Mouse (Mus musculus): ENCODE results near the gene Dnajb14. TPM values are rescaled to one million over a fixed set of nuclear protein-coding genes. Genes with fewer than 3 reads are reported as not detected.
"Not testable (repeated sequence)": the region's sequence is repeated elsewhere in the genome, so short reads cannot be mapped to it uniquely, and the experiment has no call there.

The Dnajb14 gene
- total and polyA plus RNA-seq, 3 experiments = 3.3 to 22.1 (median 20.6) TPM

GRCm38 (mm10) chr3:137952914-137953880, 85.7 kb downstream of the Dnajb14 start:
- no peak for DNase-seq

DNA sequence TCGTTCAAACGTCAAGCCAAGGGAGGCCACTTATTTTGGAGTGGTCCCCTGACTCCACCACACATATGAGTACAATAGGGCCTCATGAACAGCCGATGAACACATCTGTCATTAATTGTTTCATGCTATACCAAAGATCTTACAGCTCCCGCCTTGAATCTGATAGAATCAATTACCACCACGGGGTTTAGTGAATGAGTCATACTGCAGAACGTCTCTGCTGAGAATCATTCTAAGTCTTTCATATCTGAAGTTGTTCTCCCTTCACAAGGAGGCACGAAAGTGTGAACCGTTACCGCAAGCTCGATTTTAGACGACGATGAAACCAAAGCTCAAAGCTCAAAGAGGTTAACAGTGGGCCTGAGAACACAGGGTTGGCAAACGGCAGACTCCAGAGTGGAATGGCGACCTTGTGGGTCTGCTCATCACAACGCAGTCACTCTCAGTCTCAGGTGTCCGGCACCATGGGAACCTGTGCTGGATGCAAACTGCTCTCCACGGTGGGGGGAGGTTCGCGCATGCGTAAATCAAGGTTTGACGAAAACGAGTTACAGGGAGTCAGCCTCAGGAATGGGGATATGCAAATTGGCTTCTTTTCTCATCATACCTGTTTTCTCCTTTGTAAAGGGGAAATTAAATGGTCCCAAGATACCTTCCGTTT, 86.9 kb downstream of the Dnajb14 start:
- no peak for DNase-seq

DNA sequence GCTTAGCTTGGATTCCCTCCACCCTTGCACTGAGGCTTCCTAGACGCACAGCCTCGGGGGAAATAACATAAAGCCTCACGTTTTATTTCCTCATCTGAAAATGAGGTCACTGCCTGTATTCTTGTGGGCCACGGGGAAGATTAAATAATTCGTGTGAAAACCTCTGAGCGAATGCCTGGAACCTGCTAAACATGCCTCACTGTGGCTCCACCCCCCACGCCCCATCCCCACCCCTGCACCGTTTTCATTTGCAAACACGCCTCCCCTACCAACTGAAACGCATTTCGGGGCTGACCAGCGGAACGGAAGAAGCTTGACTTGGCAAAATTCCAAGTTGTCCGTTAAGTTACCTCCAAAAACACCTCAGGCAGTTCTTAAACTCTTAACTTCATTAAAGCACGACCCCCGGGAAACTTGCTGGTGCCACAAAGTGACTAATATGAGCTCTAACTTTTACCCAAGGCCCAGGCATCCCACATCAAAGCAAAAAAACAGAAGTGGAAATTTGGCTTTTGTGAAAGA, 88.1 kb downstream of the Dnajb14 start:
- DNase-seq = no peak

DNA sequence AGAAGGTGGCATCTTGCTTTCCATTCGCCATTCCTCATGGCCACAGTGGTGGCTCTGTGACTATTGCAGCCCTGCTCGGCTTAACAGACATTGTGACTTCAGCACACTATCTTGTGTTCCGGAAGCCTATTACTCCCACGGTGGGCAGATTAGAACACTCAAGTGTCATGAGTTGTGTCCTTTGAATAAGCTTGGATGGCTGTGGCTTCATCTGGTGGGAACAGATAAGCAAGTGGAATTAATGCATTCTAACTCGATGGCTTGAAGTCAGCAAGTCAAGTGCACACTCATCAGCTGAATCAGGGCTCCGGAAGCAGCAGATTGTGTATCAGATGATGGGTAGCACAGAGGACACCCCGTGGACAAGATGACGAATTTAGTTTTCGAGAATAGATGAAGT, 90.4 kb downstream of the Dnajb14 start:
- DNase-seq = no peak

- no peak for DNase-seq
Observed at GRCm38 (mm10) chr3:137958352-137958751, 90.9 kb downstream of the Dnajb14 start.

- peak; percentile 30 for DNase-seq
Observed at GRCm38 (mm10) chr3:137959456-137959855, 92.0 kb downstream of the Dnajb14 start.

DNA sequence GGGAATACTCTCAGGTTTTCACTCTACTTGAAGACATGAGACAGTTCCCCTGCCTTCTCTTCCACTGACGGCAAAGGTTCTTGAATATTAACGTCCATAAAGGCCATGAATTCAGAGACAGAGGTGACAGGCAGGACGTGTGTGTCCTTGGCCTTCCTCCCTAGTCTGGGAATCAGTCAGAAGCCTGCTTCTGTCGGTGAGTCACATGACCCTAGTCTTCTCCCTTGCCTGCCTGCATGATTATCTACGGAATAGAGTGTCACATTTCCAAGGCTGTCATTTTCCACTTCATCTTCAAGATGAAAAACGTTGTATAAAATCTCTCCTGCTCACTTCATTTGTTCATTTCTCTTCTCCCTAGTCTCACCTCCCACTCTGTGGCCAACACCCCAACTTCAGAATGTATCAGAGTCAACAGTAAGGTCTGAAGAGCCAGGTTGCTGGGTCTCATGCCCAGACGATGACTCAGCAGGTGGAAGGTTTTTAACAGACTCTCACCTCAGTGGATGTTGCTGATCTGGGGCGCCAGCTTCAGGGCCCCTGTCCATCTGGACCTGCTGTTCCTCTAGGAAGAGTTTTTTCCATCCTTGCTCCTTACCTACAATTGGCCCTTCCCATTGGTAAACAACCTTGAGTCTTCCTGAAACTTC, 94.4 kb downstream of the Dnajb14 start:
- peak; percentile 66 for DNase-seq

- no peak for DNase-seq
Observed at GRCm38 (mm10) chr3:137963508-137963907, 96.0 kb downstream of the Dnajb14 start.

- not testable (repeated sequence) for DNase-seq
Observed at GRCm38 (mm10) chr3:137964014-137964413, 96.5 kb downstream of the Dnajb14 start.

Other genes with a start within 250 kb of the Dnajb14 start
- gene Ddit4l, start 246.1 kb upstream of the Dnajb14 start, total RNA-seq (2021) = 1 to 10 TPM in 1 of 2 experiments, under 1 TPM in 1; 0.37 to 1.3 TPM
- 0.20 and 0.27 TPM in 2 replicates for gene Ddit4l, start 246.1 kb upstream of the Dnajb14 start, polyA plus RNA-seq (2012; rRNA removed)
- gene Gm21962, start 196.2 kb upstream of the Dnajb14 start, total RNA-seq (2021) = not detected
- gene Gm21962, start 196.2 kb upstream of the Dnajb14 start, polyA plus RNA-seq (2012; rRNA removed) = not detected in 2 replicates
- 100 to 1,000 TPM; 128 to 131 TPM for gene H2afz, start 3.2 kb upstream of the Dnajb14 start, total RNA-seq (2021)
- gene H2afz, start 3.2 kb upstream of the Dnajb14 start, polyA plus RNA-seq (2012; rRNA removed) = 178 and 236 TPM in 2 replicates
- 10 to 100 TPM; 69.4 to 69.9 TPM for gene Lamtor3, start 50.8 kb downstream of the Dnajb14 start, total RNA-seq (2021)
- 9.2 and 12.9 TPM in 2 replicates for gene Lamtor3, start 50.8 kb downstream of the Dnajb14 start, polyA plus RNA-seq (2012; rRNA removed)
- 1 to 10 TPM; 3.8 to 4.7 TPM for gene Dapp1, start 113.9 kb downstream of the Dnajb14 start, total RNA-seq (2021)
- gene Dapp1, start 113.9 kb downstream of the Dnajb14 start, polyA plus RNA-seq (2012; rRNA removed) = 1.8 and 2.6 TPM in 2 replicates
- under 1 TPM in 1 of 2 experiments, not detected in 1; 0.06 TPM for gene 1110002E22Rik, start 197.4 kb downstream of the Dnajb14 start, total RNA-seq (2021)
- 0.01 TPM in 1 of 2 replicates, not detected in the other for gene 1110002E22Rik, start 197.4 kb downstream of the Dnajb14 start, polyA plus RNA-seq (2012; rRNA removed)
- not detected for gene Gm5105, start 199.7 kb downstream of the Dnajb14 start, total RNA-seq (2021)
- gene Gm5105, start 199.7 kb downstream of the Dnajb14 start, polyA plus RNA-seq (2012; rRNA removed) = not detected in 2 replicates

All from adrenal gland, adult 2 months (tissue).